Mouse (Mus musculus): ENCODE data around the gene Itgae. TPM values are rescaled to one million over a fixed set of nuclear protein-coding genes. Genes with fewer than 3 reads are reported as not detected.

The Itgae gene
- total and polyA plus RNA-seq, 3 experiments = 0.17 to 0.26 (median 0.21) TPM

DNA sequence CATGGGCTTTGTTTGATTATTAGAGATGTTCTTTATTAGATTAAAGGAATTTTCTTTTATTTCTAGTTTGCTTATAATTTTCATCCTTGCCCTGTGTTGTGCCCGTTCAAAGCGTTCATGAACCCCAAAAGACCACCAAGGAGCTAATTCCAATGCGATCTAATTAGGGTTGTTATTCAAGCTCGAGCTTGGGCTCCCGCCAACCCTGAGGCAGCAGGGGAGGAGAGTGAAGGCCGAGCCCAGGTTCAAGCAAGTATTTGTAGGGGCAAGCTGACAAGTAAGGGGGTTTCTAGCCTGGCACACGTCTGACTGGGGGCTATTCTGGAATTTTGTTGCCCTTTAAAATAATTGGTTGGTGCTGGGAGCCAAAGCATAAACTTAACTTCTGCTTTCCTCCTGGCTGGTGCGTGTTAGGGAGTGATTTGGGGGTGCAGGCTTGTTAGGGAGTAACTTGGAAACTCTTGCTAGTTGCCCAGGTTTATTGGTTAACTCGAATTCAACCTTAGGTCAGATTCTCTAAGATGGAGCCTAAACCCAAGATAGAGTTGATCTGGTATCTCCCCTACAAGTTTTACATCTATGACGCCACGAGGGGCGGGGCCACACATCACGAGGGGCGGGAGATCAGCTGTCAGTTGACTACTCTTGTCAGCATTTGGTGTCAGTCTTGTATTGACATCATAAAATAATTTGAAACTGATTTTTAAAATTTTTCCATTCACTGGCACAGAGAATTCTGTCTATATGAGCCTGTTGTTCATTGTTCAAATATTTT, 9.8 kb downstream of the Itgae start:
- H3K79me2 ChIP-seq (replicated peaks; ENCODE audit: control insufficient read depth, extremely low read depth, insufficient read depth, poor library complexity, severe bottlenecking) = no peaks in the 10 kb centered on the region
- no peaks in the 10 kb centered on the region for H3K36me3 ChIP-seq (replicated peaks in 1 of 2; ENCODE audit: control insufficient read depth in 1 of 2, insufficient read depth in 1 of 2, low read length in 1 of 2)
- no peak overlapping the region for H3K4me3 ChIP-seq (replicated peaks in 1 of 3; ENCODE audit: low read depth in 2 of 3, low read length in 2 of 3, poor library complexity in 1 of 3)
- no peak for TF ChIP-seq KAT2A (IDR thresholded peaks at IDR 0.05; ENCODE audit: insufficient replicate concordance, low read length)
- TF ChIP-seq JUND (conservative IDR thresholded peaks at IDR 0.05; ENCODE audit: low read depth, low read length) = no peak
- no peak for TF ChIP-seq BHLHE40 (IDR thresholded peaks at IDR 0.05; ENCODE audit: low read depth, low read length)
- TF ChIP-seq NELFE (IDR thresholded peaks at IDR 0.05; ENCODE audit: low read depth, low read length) = no peak
- no peak for TF ChIP-seq RAD21 (IDR thresholded peaks at IDR 0.05; ENCODE audit: low read depth, low read length)
- no peak for TF ChIP-seq MXI1 (IDR thresholded peaks at IDR 0.05; ENCODE audit: low read depth, low read length)
- TF ChIP-seq ZC3H11A (IDR thresholded peaks at IDR 0.05; ENCODE audit: low read depth, low read length) = no peak
- no peak for TF ChIP-seq ZKSCAN1 (IDR thresholded peaks at IDR 0.05; ENCODE audit: borderline replicate concordance, low read depth, low read length)
- no peak for TF ChIP-seq POLR2AphosphoS2 (IDR thresholded peaks at IDR 0.05; ENCODE audit: low read depth, low read length)
- no peak for TF ChIP-seq USF2 (conservative IDR thresholded peaks at IDR 0.05; ENCODE audit: low read depth, low read length)
- in situ Hi-C loops (cut with MboI; ENCODE audit: low pct_ligation_motif_present, low pct_unique_long_range_greater_than_20kb, low sequenced_read_pairs) (no loop called here), dilution Hi-C loops (cut with MboI; ENCODE audit: extremely low pct_ligation_motif_present, extremely low pct_unique_long_range_greater_than_20kb, low sequenced_read_pairs) (no loop called here)
- H3K4me1 ChIP-seq (ENCODE audit: control insufficient read depth in 1 of 2, insufficient read depth in 2 of 2) = peaks cover 0 to 7% of the 10 kb centered on the region in 2 experiments; a peak in 2 of 4 replicates
- no peak overlapping the region for H3K27ac ChIP-seq (ENCODE audit: insufficient read depth, low read depth)
- H3K27me3 ChIP-seq (replicated peaks) = no peaks in the 10 kb centered on the region
- H3K9ac ChIP-seq (ENCODE audit: insufficient read depth, low read depth) = no peak overlapping the region
- H3K9me3 ChIP-seq (replicated peaks; ENCODE audit: low read length) = no peaks in the 10 kb centered on the region
- H3K4me2 ChIP-seq (ENCODE audit: insufficient read depth, low read depth, poor library complexity, severe bottlenecking) = no peak overlapping the region
- no peak for DNase-seq (ENCODE audit: extremely low read depth)

GRCm38 (mm10) chr11:73101308-73101707, 10.9 kb downstream of the Itgae start:
- no peak for DNase-seq (ENCODE audit: extremely low read depth)
- in situ Hi-C loops (cut with MboI; ENCODE audit: low pct_ligation_motif_present, low pct_unique_long_range_greater_than_20kb, low sequenced_read_pairs) (no loop called here), dilution Hi-C loops (cut with MboI; ENCODE audit: extremely low pct_ligation_motif_present, extremely low pct_unique_long_range_greater_than_20kb, low sequenced_read_pairs) (no loop called here)
- no peaks in the 10 kb centered on the region for H3K9me3 ChIP-seq (replicated peaks; ENCODE audit: low read length)
- H3K27me3 ChIP-seq (replicated peaks) = no peaks in the 10 kb centered on the region
- H3K79me2 ChIP-seq (replicated peaks; ENCODE audit: control insufficient read depth, extremely low read depth, insufficient read depth, poor library complexity, severe bottlenecking) = no peaks in the 10 kb centered on the region
- H3K4me1 ChIP-seq (ENCODE audit: control insufficient read depth in 1 of 2, insufficient read depth in 2 of 2) = peaks cover 0 to 7% of the 10 kb centered on the region in 2 experiments; a peak in 2 of 4 replicates
- no peak overlapping the region for H3K9ac ChIP-seq (ENCODE audit: insufficient read depth, low read depth)
- no peak overlapping the region for H3K27ac ChIP-seq (ENCODE audit: insufficient read depth, low read depth)
- H3K4me3 ChIP-seq (replicated peaks in 1 of 3; ENCODE audit: low read depth in 2 of 3, low read length in 2 of 3, poor library complexity in 1 of 3) = no peak overlapping the region
- H3K4me2 ChIP-seq (ENCODE audit: insufficient read depth, low read depth, poor library complexity, severe bottlenecking) = no peak overlapping the region
- no peak for TF ChIP-seq BHLHE40 (IDR thresholded peaks at IDR 0.05; ENCODE audit: low read depth, low read length)
- no peak for TF ChIP-seq CHD2 (IDR thresholded peaks at IDR 0.05; ENCODE audit: low read length)
- no peak for TF ChIP-seq HCFC1 (IDR thresholded peaks at IDR 0.05; ENCODE audit: low read depth, low read length)
- no peak for TF ChIP-seq EP300 (IDR thresholded peaks at IDR 0.05; ENCODE audit: low read length)
- TF ChIP-seq PAX5 (IDR thresholded peaks at IDR 0.05; ENCODE audit: low read length) = no peak
- TF ChIP-seq CHD1 (IDR thresholded peaks at IDR 0.05; ENCODE audit: low read depth, low read length) = no peak
- no peak for TF ChIP-seq RAD21 (IDR thresholded peaks at IDR 0.05; ENCODE audit: low read depth, low read length)
- no peak for TF ChIP-seq POLR2AphosphoS2 (IDR thresholded peaks at IDR 0.05; ENCODE audit: low read depth, low read length)
- TF ChIP-seq NELFE (IDR thresholded peaks at IDR 0.05; ENCODE audit: low read depth, low read length) = no peak
- no peak for TF ChIP-seq USF1 (IDR thresholded peaks at IDR 0.05; ENCODE audit: low read depth, low read length)
- TF ChIP-seq MYC (IDR thresholded peaks at IDR 0.05; ENCODE audit: low read depth, low read length) = no peak
- TF ChIP-seq MAX (IDR thresholded peaks at IDR 0.05; ENCODE audit: low read length) = no peak
- TF ChIP-seq UBTF (IDR thresholded peaks at IDR 0.05; ENCODE audit: low read depth, low read length) = no peak
- TF ChIP-seq CTCF (conservative IDR thresholded peaks at IDR 0.05 in 1 of 2, IDR thresholded peaks at IDR 0.05 in 1 of 2; ENCODE audit: low read depth in 2 of 2, low read length in 2 of 2) = no peak
- no peaks in the 10 kb centered on the region for H3K36me3 ChIP-seq (replicated peaks in 1 of 2; ENCODE audit: control insufficient read depth in 1 of 2, insufficient read depth in 1 of 2, low read length in 1 of 2)

All from CH12.LX (cell line).